Mouse (Mus musculus): Measurements from ENCODE around the gene Mapk13. TPM values are rescaled to one million over a fixed set of nuclear protein-coding genes. Genes with fewer than 3 reads are reported as not detected.

The Mapk13 gene
- polyA plus RNA-seq, 1 experiment from 2014 or later: 1.1 TPM

DNA sequence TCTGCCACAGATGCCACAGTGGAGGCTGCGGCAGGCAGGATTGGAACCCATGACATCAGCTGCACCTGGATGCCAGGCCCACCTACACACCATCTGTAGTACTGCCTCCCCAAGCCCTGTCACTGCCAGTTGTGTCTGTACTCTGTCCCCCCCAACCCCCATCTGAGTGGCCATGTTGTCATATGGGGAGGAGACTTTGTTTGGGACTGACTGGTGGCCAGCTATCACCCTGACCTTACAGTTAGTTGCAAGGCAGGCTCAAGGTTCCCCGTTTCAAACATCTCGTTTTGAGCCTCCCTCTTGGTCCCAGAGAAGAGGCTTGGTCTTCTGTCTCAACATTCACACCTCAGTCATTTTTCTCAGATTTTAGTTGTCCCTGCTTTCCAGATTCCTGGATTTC is 10.6 kb downstream of the Mapk13 start:
- no peak for ATAC-seq (replicated peaks)
- WGBS: 87% methylated on average over 3 of the region's 3 CpGs
- H3K4me1 ChIP-seq: no peaks in the 10 kb centered on the region
- no peak overlapping the region for H3K4me3 ChIP-seq
- no peak overlapping the region for H3K4me2 ChIP-seq
- H3K27me3 ChIP-seq (replicated peaks): no peaks in the 10 kb centered on the region
- no peaks in the 10 kb centered on the region for H3K9me3 ChIP-seq
- H3K36me3 ChIP-seq (replicated peaks): no peaks in the 10 kb centered on the region
- H3K27ac ChIP-seq: no peak overlapping the region
- no peak overlapping the region for H3K9ac ChIP-seq

- 81% methylated on average over 3 of the region's 3 CpGs for WGBS
- H3K27ac ChIP-seq: no peak overlapping the region
- no peaks in the 10 kb centered on the region for H3K9me3 ChIP-seq
- no peak overlapping the region for H3K4me2 ChIP-seq
- H3K4me3 ChIP-seq: no peak overlapping the region
- no peak overlapping the region for H3K9ac ChIP-seq
- no peaks in the 10 kb centered on the region for H3K4me1 ChIP-seq
- H3K36me3 ChIP-seq (replicated peaks): no peaks in the 10 kb centered on the region
- no peak for ATAC-seq (replicated peaks)
- H3K27me3 ChIP-seq (replicated peaks): no peaks in the 10 kb centered on the region
Observed at GRCm38 (mm10) chr17:28780836-28781235, 11.7 kb downstream of the Mapk13 start.

DNA sequence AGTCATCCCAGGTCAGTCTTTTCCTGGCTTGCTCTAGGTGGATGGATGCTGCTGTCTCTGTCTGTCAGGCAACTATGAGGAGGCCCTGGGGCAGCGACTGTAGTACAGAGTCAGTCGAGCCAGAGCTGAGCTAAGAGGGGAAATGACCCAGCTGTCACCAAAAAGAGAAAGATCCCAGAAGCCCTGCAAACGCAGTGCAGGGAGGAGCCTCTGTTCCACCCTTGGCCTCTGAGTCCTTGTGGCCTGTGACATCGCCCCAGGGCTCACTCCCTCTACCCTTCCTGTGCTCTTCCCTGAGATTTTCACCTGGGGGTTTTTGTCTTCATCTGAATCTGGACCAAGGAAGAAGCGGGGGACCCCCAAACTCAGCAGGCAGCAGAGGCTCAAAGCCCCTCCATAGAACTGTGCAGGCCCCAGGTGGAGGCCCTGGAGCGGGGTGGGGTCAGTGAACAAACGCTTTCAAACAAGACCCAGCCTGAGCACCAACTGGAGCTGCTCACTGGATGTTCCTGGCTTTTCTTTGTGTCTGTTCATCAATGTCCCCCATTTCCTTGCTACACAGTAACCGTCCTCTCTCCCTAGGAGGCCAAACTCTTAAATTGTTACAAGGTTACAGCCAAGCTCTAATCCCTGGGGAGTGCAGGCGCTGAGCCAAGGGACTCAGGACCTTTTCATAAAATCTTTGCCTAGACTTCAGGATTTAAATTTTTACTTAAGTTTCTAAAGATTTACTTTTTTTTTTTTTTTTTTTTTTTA is 12.4 kb downstream of the Mapk13 start:
- no peak overlapping the region for H3K9ac ChIP-seq
- no peak for ATAC-seq (replicated peaks)
- WGBS: 52% methylated on average over 9 of the region's 9 CpGs

DNA sequence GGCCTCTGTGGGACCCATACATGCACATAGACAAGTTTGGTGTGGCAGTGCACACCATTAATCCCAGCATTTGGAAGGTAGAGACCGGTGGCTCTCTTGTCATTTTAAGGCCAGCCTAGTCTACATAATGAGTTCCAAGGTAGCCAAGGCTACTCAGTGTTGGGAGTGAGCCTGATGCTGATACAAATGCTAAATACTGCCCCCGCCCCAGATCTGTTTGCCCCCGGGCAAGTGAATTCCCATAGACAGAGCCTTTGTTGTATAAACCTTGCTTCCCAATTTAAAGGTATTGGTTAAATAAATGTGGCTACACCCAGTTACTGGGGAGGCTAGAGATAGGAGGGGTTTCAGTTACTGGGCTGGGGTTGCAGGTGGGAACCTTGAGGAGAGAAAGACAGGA is 15.9 kb downstream of the Mapk13 start:
- 85% methylated on average over 3 of the region's 3 CpGs for WGBS
- H3K27me3 ChIP-seq (replicated peaks): no peaks in the 10 kb centered on the region
- H3K9me3 ChIP-seq: no peaks in the 10 kb centered on the region
- no peak overlapping the region for H3K9ac ChIP-seq
- H3K4me2 ChIP-seq: no peak overlapping the region
- no peaks in the 10 kb centered on the region for H3K36me3 ChIP-seq (replicated peaks)
- no peak overlapping the region for H3K27ac ChIP-seq
- H3K4me3 ChIP-seq: no peak overlapping the region
- ATAC-seq (replicated peaks): no peak
- H3K4me1 ChIP-seq: no peaks in the 10 kb centered on the region

More for the DNA sequence above, 12.4 kb downstream of the Mapk13 start:
- H3K4me1 ChIP-seq: no peaks in the 10 kb centered on the region
- no peak overlapping the region for H3K27ac ChIP-seq
- no peaks in the 10 kb centered on the region for H3K36me3 ChIP-seq (replicated peaks)
- H3K4me3 ChIP-seq: no peak overlapping the region
- H3K27me3 ChIP-seq (replicated peaks): no peaks in the 10 kb centered on the region
- no peak overlapping the region for H3K4me2 ChIP-seq
- H3K9me3 ChIP-seq: no peaks in the 10 kb centered on the region

DNA sequence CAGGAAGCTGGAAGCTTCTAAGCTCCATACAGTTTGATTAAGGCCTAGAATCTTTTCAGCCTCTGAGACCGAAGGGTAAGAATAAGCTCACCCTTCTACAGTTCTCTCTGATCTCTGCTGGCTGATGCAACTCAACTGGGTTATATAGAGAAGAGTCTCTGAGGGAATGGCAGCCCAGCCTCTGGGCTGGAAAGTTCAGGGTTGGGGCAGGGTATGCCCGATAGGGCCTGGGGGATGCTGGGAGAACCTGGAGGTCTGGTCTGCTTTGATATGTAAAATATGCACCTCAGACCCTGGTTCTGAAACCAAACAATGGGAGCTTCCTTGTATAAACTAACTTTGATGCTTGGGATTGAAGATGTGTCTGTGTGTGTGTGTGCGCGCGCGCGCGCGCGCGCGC is 18.4 kb downstream of the Mapk13 start:
- H3K27me3 ChIP-seq (replicated peaks): no peaks in the 10 kb centered on the region
- no peaks in the 10 kb centered on the region for H3K4me1 ChIP-seq
- H3K9me3 ChIP-seq: no peaks in the 10 kb centered on the region
- no peaks in the 10 kb centered on the region for H3K36me3 ChIP-seq (replicated peaks)
- H3K4me2 ChIP-seq: no peak overlapping the region
- no peak overlapping the region for H3K4me3 ChIP-seq
- WGBS: 97% methylated on average over 12 of the region's 12 CpGs
- no peak overlapping the region for H3K9ac ChIP-seq
- no peak for ATAC-seq (replicated peaks)
- no peak overlapping the region for H3K27ac ChIP-seq

DNA sequence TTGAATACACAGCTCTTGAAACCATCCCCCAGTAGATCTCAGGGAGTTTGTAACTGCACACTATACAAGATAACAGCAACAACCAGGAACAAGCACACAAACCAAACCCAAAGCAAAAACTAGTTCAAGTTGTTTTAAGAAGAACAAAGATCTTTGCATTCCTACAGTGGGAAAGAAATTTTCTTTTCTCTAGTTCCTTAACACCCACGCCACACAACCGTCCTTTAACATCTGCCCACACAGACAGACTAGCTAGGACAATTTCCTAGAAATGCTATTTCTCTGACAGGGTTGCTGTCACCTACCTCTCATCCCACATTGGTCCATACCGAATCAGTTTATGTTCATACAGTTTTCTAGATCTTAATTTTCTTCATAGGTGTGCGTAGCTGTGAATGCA is 27.9 kb downstream of the Mapk13 start:
- H3K4me3 ChIP-seq: no peak overlapping the region
- H3K9me3 ChIP-seq: no peaks in the 10 kb centered on the region
- H3K27ac ChIP-seq: no peak overlapping the region
- no peaks in the 10 kb centered on the region for H3K36me3 ChIP-seq (replicated peaks)
- H3K27me3 ChIP-seq (replicated peaks): no peaks in the 10 kb centered on the region
- no peak for ATAC-seq (replicated peaks)
- WGBS: 90% methylated on average over 4 of the region's 4 CpGs
- H3K4me2 ChIP-seq: no peak overlapping the region
- H3K4me1 ChIP-seq: peaks cover 18% of the 10 kb centered on the region
- no peak overlapping the region for H3K9ac ChIP-seq

GRCm38 (mm10) chr17:28799291-28800160 is 30.4 kb downstream of the Mapk13 start:
- Histone ChIP-seq H3K36me3 (replicated peaks) (no peaks in the 10 kb centered on the region), H3K27me3 (replicated peaks) (no peaks in the 10 kb centered on the region), H3K9ac (no peak overlapping the region), H3K4me1 (peaks cover 31% of the 10 kb centered on the region), H3K4me2 (peak overlapping the region; percentile 94), H3K4me3 (peak overlapping the region; percentile 76), H3K27ac (peak overlapping the region; percentile 99), H3K9me3 (no peaks in the 10 kb centered on the region)
- 11% methylated on average over 14 of the region's 14 CpGs for WGBS
- ATAC-seq (replicated peaks): no peak

DNA sequence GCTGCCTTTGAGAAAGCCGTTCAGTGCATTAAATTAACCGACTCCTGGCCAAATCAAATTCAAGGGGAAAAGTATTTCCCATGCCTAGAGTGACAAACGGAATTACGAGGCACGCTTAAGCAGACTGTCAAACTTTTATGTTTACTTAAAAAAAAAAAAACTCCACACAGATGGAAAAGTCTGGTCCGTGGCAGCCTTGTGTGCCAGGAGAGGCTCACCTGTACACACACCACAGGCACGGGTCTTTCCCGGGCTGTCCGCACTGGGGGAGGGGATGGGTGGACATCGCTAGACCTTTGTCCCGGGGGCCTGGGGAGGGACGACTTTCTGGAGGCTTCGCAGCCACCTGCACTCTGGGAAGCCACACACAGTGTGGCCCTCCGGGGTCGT is 31.2 kb downstream of the Mapk13 start:
- no peak; the same call in none of the 2 replicates for ATAC-seq (replicated peaks)
- H3K27me3 ChIP-seq (replicated peaks): no peaks in the 10 kb centered on the region
- H3K4me3 ChIP-seq: peak overlapping the region; percentile 76
- H3K4me1 ChIP-seq: peaks cover 31% of the 10 kb centered on the region
- H3K27ac ChIP-seq: peak overlapping the region; percentile 99
- WGBS: 0% methylated on average over 15 of the region's 15 CpGs
- peak overlapping the region; percentile 94 for H3K4me2 ChIP-seq
- peak overlapping the region; percentile 98 for H3K9ac ChIP-seq
- no peaks in the 10 kb centered on the region for H3K9me3 ChIP-seq
- no peaks in the 10 kb centered on the region for H3K36me3 ChIP-seq (replicated peaks)

DNA sequence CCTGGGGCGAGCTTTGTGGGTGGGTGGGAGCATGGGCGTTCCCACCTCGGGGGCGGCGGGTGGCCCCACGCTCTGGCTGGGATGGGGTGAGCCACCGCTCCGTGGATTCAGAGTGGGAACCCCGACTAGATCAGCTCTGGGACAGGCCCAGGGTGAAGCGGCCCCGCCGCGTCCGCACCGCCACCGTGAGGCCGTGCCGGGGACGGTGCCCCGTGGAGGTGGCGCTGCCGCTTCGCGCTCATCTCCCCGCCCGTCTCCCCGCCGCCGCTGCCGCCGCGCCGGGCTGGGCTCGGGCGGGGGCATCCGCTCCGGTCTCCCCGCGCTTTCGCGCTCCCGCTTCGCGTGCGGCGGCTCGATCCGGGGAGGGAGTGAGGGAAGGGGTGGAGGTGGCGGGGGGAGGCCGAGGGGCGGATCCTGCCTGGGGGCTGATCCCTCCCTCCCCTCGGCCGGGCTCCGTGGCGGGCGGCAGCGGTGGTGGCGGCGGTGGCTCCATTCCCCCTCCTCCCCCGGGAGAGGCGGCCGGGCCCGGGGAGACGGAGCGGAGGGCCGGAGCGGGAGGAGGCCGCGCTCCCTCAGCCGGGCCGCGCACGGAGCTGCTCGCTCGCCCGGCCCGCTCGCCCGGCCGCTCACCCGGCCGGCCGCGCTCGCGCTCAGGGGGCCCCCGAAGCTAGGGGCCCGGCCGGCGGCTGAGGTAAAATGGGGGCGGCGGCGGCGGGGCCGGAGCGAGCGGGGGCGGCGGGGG is 31.7 kb downstream of the Mapk13 start, which contains the start of gene Brpf3:
Gene Brpf3 (plus strand): TSS at position 420 of the 742 bp plus-strand sequence.
- peak within 1 kb of the TSS; percentile 76 for H3K4me3 ChIP-seq
- peak within 1 kb of the TSS; percentile 99 for H3K27ac ChIP-seq
- H3K4me2 ChIP-seq: peak within 1 kb of the TSS; percentile 94
- 1% methylated on average over 57 of the region's 99 CpGs for WGBS
- H3K36me3 ChIP-seq (replicated peaks): no peaks in the 10 kb centered on the region
- no peaks in the 10 kb centered on the region for H3K9me3 ChIP-seq
- ATAC-seq (replicated peaks): peak; percentile 77
- peaks cover 31% of the 10 kb centered on the region for H3K4me1 ChIP-seq
- peak within 1 kb of the TSS; percentile 98 for H3K9ac ChIP-seq
- H3K27me3 ChIP-seq (replicated peaks): no peaks in the 10 kb centered on the region

DNA sequence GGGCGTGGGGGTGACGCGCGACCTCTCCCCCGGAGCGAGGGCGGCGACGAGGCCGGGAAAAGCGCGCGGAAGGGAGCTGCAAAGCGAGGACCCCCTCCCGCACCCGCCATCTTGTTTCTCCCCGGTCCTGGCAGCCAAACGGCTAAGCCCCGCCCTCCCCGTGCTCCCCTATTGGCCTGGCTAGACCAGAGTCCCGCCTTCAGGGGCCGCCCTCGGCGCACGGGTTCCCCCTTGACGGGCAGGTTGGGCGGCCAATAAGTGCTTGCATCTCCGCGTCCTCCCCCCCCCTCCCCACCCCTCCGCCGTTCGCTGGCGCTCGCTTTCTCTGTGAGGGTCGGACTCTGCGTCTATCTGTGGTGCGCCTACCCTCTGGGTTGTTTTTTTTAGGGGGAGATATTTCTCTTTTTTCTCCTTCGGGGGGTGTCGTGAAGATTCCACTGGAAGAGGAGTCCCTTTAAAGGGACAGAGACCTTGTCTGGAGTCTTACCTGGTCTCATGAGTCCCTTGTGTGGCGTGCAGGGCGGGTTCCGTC is 32.4 kb downstream of the Mapk13 start:
- peak overlapping the region; percentile 76 for H3K4me3 ChIP-seq
- no peaks in the 10 kb centered on the region for H3K27me3 ChIP-seq (replicated peaks)
- peak overlapping the region; percentile 94 for H3K4me2 ChIP-seq
- peak; percentile 98 for ATAC-seq (replicated peaks)
- under 1% methylated on average over 38 of the region's 42 CpGs for WGBS
- H3K9me3 ChIP-seq: no peaks in the 10 kb centered on the region
- peak overlapping the region; percentile 99 for H3K27ac ChIP-seq
- H3K36me3 ChIP-seq (replicated peaks): peaks cover 5% of the 10 kb centered on the region
- H3K9ac ChIP-seq: peak overlapping the region; percentile 98
- H3K4me1 ChIP-seq: peaks cover 31% of the 10 kb centered on the region

- no peak for ATAC-seq (replicated peaks)
- WGBS: 1% methylated on average over 18 of the region's 18 CpGs
- H3K27ac ChIP-seq: peak overlapping the region; percentile 99
- peak overlapping the region; percentile 76 for H3K4me3 ChIP-seq
- no peaks in the 10 kb centered on the region for H3K9me3 ChIP-seq
- H3K36me3 ChIP-seq (replicated peaks): peaks cover 10% of the 10 kb centered on the region
- peak overlapping the region; percentile 94 for H3K4me2 ChIP-seq
- H3K27me3 ChIP-seq (replicated peaks): no peaks in the 10 kb centered on the region
- peaks cover 31% of the 10 kb centered on the region for H3K4me1 ChIP-seq
- peak overlapping the region; percentile 36 for H3K9ac ChIP-seq
Observed at GRCm38 (mm10) chr17:28802006-28802481, 32.9 kb downstream of the Mapk13 start.

- no peak overlapping the region for H3K4me2 ChIP-seq
- H3K27ac ChIP-seq: no peak overlapping the region
- H3K27me3 ChIP-seq (replicated peaks): no peaks in the 10 kb centered on the region
- no peaks in the 10 kb centered on the region for H3K9me3 ChIP-seq
- peaks cover 31% of the 10 kb centered on the region for H3K4me1 ChIP-seq
- no peak overlapping the region for H3K9ac ChIP-seq
- H3K36me3 ChIP-seq (replicated peaks): peaks cover 20% of the 10 kb centered on the region
- no peak overlapping the region for H3K4me3 ChIP-seq
- WGBS: 87% methylated on average over 1 of the region's 1 CpGs
- ATAC-seq (replicated peaks): no peak
Observed at GRCm38 (mm10) chr17:28803316-28803715, 34.2 kb downstream of the Mapk13 start.
